Mouse (Mus musculus): ENCODE results near the gene Sypl2. TPM values are rescaled to one million over a fixed set of nuclear protein-coding genes. Genes with fewer than 3 reads are reported as not detected.
"Not testable (repeated sequence)": the region's sequence is repeated elsewhere in the genome, so short reads cannot be mapped to it uniquely, and the experiment has no call there.

The Sypl2 gene
- total RNA-seq (2022), result 1 to 10 TPM in 1 of 4 experiments, under 1 TPM in 3; 0.35 to 1.0 (median 0.65) TPM

- DNase-seq, result peak; percentile 23
These were observed at the start of gene Sypl2 for GRCm38 (mm10) chr3:108226558-108227350. Gene Sypl2 (minus strand): TSS chr3:108226648.

- DNase-seq, result no peak
These were observed 32.9 kb upstream of the Sypl2 start for GRCm38 (mm10) chr3:108259319-108259718.

GRCm38 (mm10) chr3:108257831-108258500 is 31.5 kb upstream of the Sypl2 start:
- no peak for DNase-seq

GRCm38 (mm10) chr3:108256719-108257637 is 30.5 kb upstream of the Sypl2 start, which contains the start of gene Psma5:
Gene Psma5 (plus strand): TSS chr3:108256926.
- peak; percentile 96 for DNase-seq

GRCm38 (mm10) chr3:108246857-108247256 is 20.4 kb upstream of the Sypl2 start:
- no peak for DNase-seq

- DNase-seq, result no peak
These were observed 14.9 kb upstream of the Sypl2 start for GRCm38 (mm10) chr3:108241243-108241839.

- not testable (repeated sequence) for DNase-seq
These were observed 11.1 kb upstream of the Sypl2 start for GRCm38 (mm10) chr3:108237474-108238102.

- no peak for DNase-seq
These were observed 5.2 kb upstream of the Sypl2 start for GRCm38 (mm10) chr3:108231646-108232045.

GRCm38 (mm10) chr3:108227521-108227920 is 1.1 kb upstream of the Sypl2 start:
- no peak for DNase-seq

GRCm38 (mm10) chr3:108225711-108226557 is 514 bp downstream of the Sypl2 start:
- DNase-seq, result no peak

GRCm38 (mm10) chr3:108220661-108221060 is 5.8 kb downstream of the Sypl2 start:
- no peak for DNase-seq

GRCm38 (mm10) chr3:108214734-108215133 is 11.7 kb downstream of the Sypl2 start:
- DNase-seq, result no peak

GRCm38 (mm10) chr3:108212406-108212805 is 14.0 kb downstream of the Sypl2 start:
- DNase-seq, result no peak

- DNase-seq, result no peak
These were observed 14.6 kb downstream of the Sypl2 start for GRCm38 (mm10) chr3:108211845-108212244.

- DNase-seq, result no peak
These were observed 15.7 kb downstream of the Sypl2 start, which contains the start of gene Atxn7l2 for GRCm38 (mm10) chr3:108210771-108211139. Gene Atxn7l2 (minus strand): TSS chr3:108210934.

- peak; percentile 92 for DNase-seq
These were observed 16.3 kb downstream of the Sypl2 start for GRCm38 (mm10) chr3:108209946-108210770.

- DNase-seq, result no peak
These were observed 16.9 kb downstream of the Sypl2 start for GRCm38 (mm10) chr3:108209536-108209935.

GRCm38 (mm10) chr3:108209001-108209400 is 17.4 kb downstream of the Sypl2 start:
- DNase-seq, result no peak

- DNase-seq, result no peak
These were observed 19.6 kb downstream of the Sypl2 start for GRCm38 (mm10) chr3:108206731-108207375.

Measured in adrenal gland, adult 8-10 months (tissue).